Comparison of ENCODE assay signal across 10 mouse cellular contexts in genomic region chr11:35948457-35948881, GRCm38 (mm10). TPM values are rescaled to one million over a fixed set of nuclear protein-coding genes. Genes with fewer than 3 reads are reported as not detected.
DNase-seq lines count a peak whose midpoint lies in the region; ATAC-seq lines count a peak whose summit lies in the region.
"Had no signal": no experiment of that assay in that cellular context is flagged by ENCODE, and none has a peak within 500 bp of the region (broad histone marks: within the 10 kb centered on the region; RNA-seq: fewer than 3 reads in every experiment).

No protein-coding gene starts in this region.

- peak; percentile 56; the same call in 1 of the 2 replicates for ATAC-seq in neural tube, embryonic 12.5 days (ENCODE audit: low FRiP score, low read depth)
- peak; percentile 28; the same call in 1 of the 2 replicates for ATAC-seq in stomach, embryonic 15.5 days (ENCODE audit: insufficient read depth, low FRiP score, low read depth)
- ATAC-seq in erythroblast, adult 5-6 weeks (replicated peaks; ENCODE audit: low FRiP score, poor library complexity, severe bottlenecking), result no peak

- H3K9me3 ChIP-seq in neural tube, embryonic 12.5 days, result no peaks in the 10 kb centered on the region
- H3K9me3 ChIP-seq in stomach, embryonic 15.5 days, result no peaks in the 10 kb centered on the region

- H3K9ac ChIP-seq in neural tube, embryonic 12.5 days, result no peak overlapping the region
- no peak overlapping the region for H3K9ac ChIP-seq in stomach, embryonic 15.5 days

- H3K4me2 ChIP-seq in neural tube, embryonic 12.5 days (replicated peaks), result no peak overlapping the region
- H3K4me2 ChIP-seq in stomach, embryonic 15.5 days, result no peak overlapping the region

- no peaks in the 10 kb centered on the region for H3K36me3 ChIP-seq in neural tube, embryonic 12.5 days
- H3K36me3 ChIP-seq in stomach, embryonic 15.5 days, result no peaks in the 10 kb centered on the region

- DNase-seq in embryo, embryonic 10 days (ENCODE audit: low spot score), result peak; percentile 60
- DNase-seq in embryo, embryonic 9.5 days (ENCODE audit: extremely low spot score), result no peak
- DNase-seq in neural tube, embryonic 10.5 days (ENCODE audit: extremely low spot score, low spot score), result no peak
- DNase-seq in kidney, postnatal 10 days, result peak; percentile 43
- no peak for DNase-seq in right cerebral cortex, adult 18-20 months
- DNase-seq: cerebellum, adult 2 months; liver had no signal

- no peak overlapping the region for H3K27ac ChIP-seq in neural tube, embryonic 12.5 days
- no peak overlapping the region for H3K27ac ChIP-seq in stomach, embryonic 15.5 days

- 36% methylated on average over 6 of the region's 6 CpGs for WGBS in neural tube, embryonic 12.5 days
- 23% methylated on average over 6 of the region's 6 CpGs for WGBS in stomach, embryonic 15.5 days

- H3K27me3 ChIP-seq in neural tube, embryonic 12.5 days (replicated peaks), result no peaks in the 10 kb centered on the region
- no peaks in the 10 kb centered on the region for H3K27me3 ChIP-seq in stomach, embryonic 15.5 days (replicated peaks)

- H3K4me3 ChIP-seq in neural tube, embryonic 12.5 days, result no peak overlapping the region
- no peak overlapping the region for H3K4me3 ChIP-seq in stomach, embryonic 15.5 days (replicated peaks)

- peaks cover 13% of the 10 kb centered on the region for H3K4me1 ChIP-seq in neural tube, embryonic 12.5 days
- peaks cover 21% of the 10 kb centered on the region for H3K4me1 ChIP-seq in stomach, embryonic 15.5 days

RNA-seq across cellular contexts. Expression of gene Wwc1, which starts 31.9 kb away (rescaled TPM):
- polyA plus RNA-seq in neural tube, embryonic 12.5 days (2016; fragmentation: Nextera tagmentation; extraction: Ambion mirVana), result 13.6 and 15.5 TPM in 2 replicates
- 10.9 and 12.6 TPM in 2 replicates for polyA plus RNA-seq in stomach, embryonic 15.5 days (2015; fragmentation: Nextera tagmentation; extraction: Ambion mirVana)
- total RNA-seq in erythroblast, adult 5-6 weeks (2015; ENCODE audit: low replicate concordance), result not detected in 2 replicates
- not detected in 2 replicates for total RNA-seq in erythroblast, adult 5-6 weeks (2017; ENCODE audit: low replicate concordance)

Comparison
In these comparisons a context has a peak if more than half of its experiments do, and no peak if none do; other contexts are left out.
1. DNase-seq: peak in embryo, embryonic 10 days (single experiment) and kidney, postnatal 10 days (single experiment); none in embryo, embryonic 9.5 days (single experiment), neural tube, embryonic 10.5 days (single experiment) and right cerebral cortex, adult 18-20 months (single experiment).